9 mouse cellular contexts compared by ENCODE assay signal in genomic region chr2:158121645-158122326, GRCm38 (mm10). TPM values are rescaled to one million over a fixed set of nuclear protein-coding genes. Genes with fewer than 3 reads are reported as not detected.
A peak's percentile ranks its signal among the peaks of the same experiment; 100 is the strongest.
DNase-seq lines count a peak whose midpoint lies in the region; ATAC-seq and TF ChIP-seq lines count a peak whose summit lies in the region.
"Had no signal": no experiment of that assay in that cellular context is flagged by ENCODE, and none has a peak within 500 bp of the region (broad histone marks: within the 10 kb centered on the region; RNA-seq: fewer than 3 reads in every experiment).

No protein-coding gene starts in this region.

- ATAC-seq in hindbrain, embryonic 11.5 days (ENCODE audit: low FRiP score), result no peak
- peak; percentile 90 for ATAC-seq in lung, postnatal 0 days
- no peak for ATAC-seq in erythroid progenitor cell, adult 5-6 weeks (replicated peaks; ENCODE audit: low FRiP score, poor library complexity, severe bottlenecking)

- TF ChIP-seq CTCF in kidney, adult 2 months (conservative IDR thresholded peaks at IDR 0.05; ENCODE audit: insufficient read depth, insufficient read length, low read depth, low read length), result no peak
- TF ChIP-seq CTCF in lung, postnatal 0 days (IDR thresholded peaks at IDR 0.05), result no peak

- H3K4me2 ChIP-seq in hindbrain, embryonic 11.5 days (replicated peaks; ENCODE audit: low read depth, low read length), result no peak overlapping the region
- no peak overlapping the region for H3K4me2 ChIP-seq in lung, postnatal 0 days (replicated peaks; ENCODE audit: low read depth, low read length)

- H3K9me3 ChIP-seq in hindbrain, embryonic 10.5 days, result no peaks in the 10 kb centered on the region; the same call in 1 of the 2 replicates
- H3K9me3 ChIP-seq in hindbrain, embryonic 11.5 days (ENCODE audit: control insufficient read depth, low read length), result no peaks in the 10 kb centered on the region
- H3K9me3 ChIP-seq in lung, postnatal 0 days (ENCODE audit: low read length), result no peaks in the 10 kb centered on the region

- peaks cover 17% of the 10 kb centered on the region for H3K4me1 ChIP-seq in hindbrain, embryonic 10.5 days (replicated peaks)
- no peaks in the 10 kb centered on the region; the same call in 1 of the 2 replicates for H3K4me1 ChIP-seq in hindbrain, embryonic 11.5 days (replicated peaks; ENCODE audit: control insufficient read depth, insufficient read depth, low read length)
- peaks cover 23% of the 10 kb centered on the region for H3K4me1 ChIP-seq in kidney, adult 2 months (ENCODE audit: control insufficient read depth, insufficient read depth, low read length)
- H3K4me1 ChIP-seq in lung, postnatal 0 days (ENCODE audit: insufficient read depth, low read depth, low read length), result peaks cover 16% of the 10 kb centered on the region

- H3K36me3 ChIP-seq in hindbrain, embryonic 10.5 days, result no peaks in the 10 kb centered on the region
- no peaks in the 10 kb centered on the region for H3K36me3 ChIP-seq in hindbrain, embryonic 11.5 days (ENCODE audit: control insufficient read depth, insufficient read depth, low read length)
- peaks cover 1% of the 10 kb centered on the region; the same call in 1 of the 2 replicates for H3K36me3 ChIP-seq in kidney, adult 2 months (ENCODE audit: control insufficient read depth, insufficient read depth, low read length)
- H3K36me3 ChIP-seq in lung, postnatal 0 days (ENCODE audit: insufficient read depth, low read length), result peaks cover 47% of the 10 kb centered on the region

- TF ChIP-seq EP300 in lung, postnatal 0 days (IDR thresholded peaks at IDR 0.05), result peak; percentile 77

- DNase-seq in hindbrain, embryonic 10.5 days (ENCODE audit: low spot score), result no peak
- no peak for DNase-seq in hindbrain, embryonic 11.5 days (ENCODE audit: low spot score)
- peak; percentile 90 for DNase-seq in adrenal gland, postnatal 10 days
- peak; percentile 80 for DNase-seq in gastrocnemius, postnatal 25 days
- peak; percentile 94 for DNase-seq in kidney, adult 2 months
- DNase-seq in lung, postnatal 0 days (ENCODE audit: low spot score), result peak; percentile 78
- DNase-seq in frontal cortex, postnatal 25 days (ENCODE audit: low spot score in 2 of 2), result no peak

- no peak overlapping the region for H3K4me3 ChIP-seq in hindbrain, embryonic 10.5 days
- no peak overlapping the region for H3K4me3 ChIP-seq in hindbrain, embryonic 11.5 days (ENCODE audit: low read depth, low read length)
- H3K4me3 ChIP-seq in kidney, adult 2 months (ENCODE audit: insufficient read depth, low read depth, low read length), result no peak overlapping the region
- H3K4me3 ChIP-seq in lung, postnatal 0 days (ENCODE audit: low read depth, low read length), result no peak overlapping the region

- H3K27ac ChIP-seq in hindbrain, embryonic 10.5 days, result peak overlapping the region; percentile 62
- no peak overlapping the region for H3K27ac ChIP-seq in hindbrain, embryonic 11.5 days (ENCODE audit: low read depth, low read length)
- H3K27ac ChIP-seq in kidney, adult 2 months (ENCODE audit: insufficient read depth, low read depth, low read length), result peak overlapping the region; percentile 77
- H3K27ac ChIP-seq in lung, postnatal 0 days (ENCODE audit: low read length), result peak overlapping the region; percentile 22
- H3K27ac ChIP-seq: liver, embryonic 14.5 days had no signal

- no peak for TF ChIP-seq POLR2A in kidney, adult 2 months (IDR thresholded peaks at IDR 0.05; ENCODE audit: low read depth, low read length)

- H3K27me3 ChIP-seq in hindbrain, embryonic 10.5 days (ENCODE audit: insufficient read depth, poor library complexity, severe bottlenecking), result no peaks in the 10 kb centered on the region
- H3K27me3 ChIP-seq in hindbrain, embryonic 11.5 days (ENCODE audit: control insufficient read depth, insufficient read depth, low read length), result no peaks in the 10 kb centered on the region
- H3K27me3 ChIP-seq in kidney, adult 2 months (replicated peaks; ENCODE audit: control insufficient read depth, insufficient read depth, low read length), result no peaks in the 10 kb centered on the region
- no peaks in the 10 kb centered on the region for H3K27me3 ChIP-seq in lung, postnatal 0 days (replicated peaks; ENCODE audit: insufficient read depth, low read length)

- H3K9ac ChIP-seq in hindbrain, embryonic 11.5 days (ENCODE audit: low read depth, low read length), result no peak overlapping the region
- no peak overlapping the region for H3K9ac ChIP-seq in lung, postnatal 0 days (replicated peaks; ENCODE audit: low read depth)
- H3K9ac ChIP-seq: liver, embryonic 14.5 days had no signal

- WGBS in hindbrain, embryonic 10.5 days, result 78% methylated on average over 12 of the region's 12 CpGs
- WGBS in hindbrain, embryonic 11.5 days, result 90% methylated on average over 12 of the region's 12 CpGs
- WGBS in kidney, adult 2 months, result 18% methylated on average over 12 of the region's 12 CpGs
- WGBS in lung, postnatal 0 days, result 23% methylated on average over 10 of the region's 12 CpGs

RNA-seq across cellular contexts. Expression of gene Tgm2, which starts 24.4 kb away (rescaled TPM):
- polyA plus RNA-seq in hindbrain, embryonic 10.5 days (2016; fragmentation: Nextera tagmentation; extraction: Ambion mirVana), result 7.5 and 10.2 TPM in 2 replicates
- polyA plus RNA-seq in hindbrain, embryonic 11.5 days (2014; fragmentation: Nextera tagmentation; extraction: Ambion mirVana), result 4.2 and 4.3 TPM in 2 replicates
- total RNA-seq in adrenal gland, postnatal 10 days (2021), result 10 to 100 TPM; 77.2 to 80.0 TPM
- 10 to 100 TPM; 47.9 to 52.3 TPM for total RNA-seq in gastrocnemius, postnatal 25 days (2021)
- polyA plus RNA-seq in kidney, adult 2 months (2012; rRNA removed), result 217 and 221 TPM in 2 replicates
- 97.0 TPM in 2 replicates for polyA plus RNA-seq in lung, postnatal 0 days (2015; fragmentation: Nextera tagmentation; extraction: Ambion mirVana)
- 16.3 and 27.4 TPM in 2 replicates for total RNA-seq in erythroid progenitor cell, adult 5-6 weeks (2015; ENCODE audit: low replicate concordance)
- total RNA-seq in erythroid progenitor cell, adult 5-6 weeks (2017; ENCODE audit: low replicate concordance), result 23.0 and 33.9 TPM in 2 replicates

Comparison
In these comparisons a context has a peak if more than half of its experiments do, and no peak if none do; other contexts are left out.
1. DNase-seq: peak in adrenal gland, postnatal 10 days (single experiment), gastrocnemius, postnatal 25 days (single experiment), kidney, adult 2 months (single experiment) and lung, postnatal 0 days (single experiment); none in hindbrain, embryonic 10.5 days (single experiment), hindbrain, embryonic 11.5 days (single experiment) and frontal cortex, postnatal 25 days (0 of 2).